Mouse (Mus musculus): ENCODE measurements at regions not wholly inside any gene's neighbourhood (a gene's known extent, or its start where the extent isn't known, plus 50 kb on each side); places are given as distances from the start of the nearest gene placed in this dataset.

- Histone ChIP-seq H3K27me3 (ENCODE audit: insufficient read depth, poor library complexity, severe bottlenecking) (no peaks in the 10 kb centered on the region), H3K9me3 (no peaks in the 10 kb centered on the region), H3K4me1 (replicated peaks) (peaks cover 18% of the 10 kb centered on the region), H3K27ac (no peak overlapping the region), H3K4me3 (no peak overlapping the region), H3K36me3 (no peaks in the 10 kb centered on the region)
- DNase-seq (ENCODE audit: low spot score) = no peak
- 80% methylated on average over 9 of the region's 9 CpGs for WGBS
Observed at GRCm38 (mm10) chr12:17084499-17085208, 73.1 kb upstream of the 2410004P03Rik start.

GRCm38 (mm10) chr12:17071691-17072454, 60.3 kb upstream of the 2410004P03Rik start:
- H3K27me3 ChIP-seq (ENCODE audit: insufficient read depth, poor library complexity, severe bottlenecking) = no peaks in the 10 kb centered on the region
- no peak overlapping the region for H3K27ac ChIP-seq
- H3K9me3 ChIP-seq = no peaks in the 10 kb centered on the region
- no peak overlapping the region for H3K4me3 ChIP-seq
- H3K36me3 ChIP-seq = no peaks in the 10 kb centered on the region
- no peak for DNase-seq (ENCODE audit: low spot score)
- H3K4me1 ChIP-seq (replicated peaks) = peaks cover 4% of the 10 kb centered on the region
- WGBS = 89% methylated on average over 15 of the region's 15 CpGs

- WGBS = 73% methylated on average over 9 of the region's 9 CpGs
- Histone ChIP-seq H3K27me3 (ENCODE audit: insufficient read depth, poor library complexity, severe bottlenecking) (no peaks in the 10 kb centered on the region), H3K4me3 (no peak overlapping the region), H3K9me3 (no peaks in the 10 kb centered on the region), H3K4me1 (replicated peaks) (peaks cover 4% of the 10 kb centered on the region), H3K27ac (no peak overlapping the region), H3K36me3 (no peaks in the 10 kb centered on the region)
- DNase-seq (ENCODE audit: low spot score) = no peak
Observed at GRCm38 (mm10) chr12:17069808-17070207, 58.3 kb upstream of the 2410004P03Rik start.

- DNase-seq (ENCODE audit: low spot score) = no peak
- WGBS = 81% methylated on average over 5 of the region's 5 CpGs
- H3K9me3 ChIP-seq = no peaks in the 10 kb centered on the region
Observed at GRCm38 (mm10) chr12:17069161-17069560, 57.6 kb upstream of the 2410004P03Rik start.

GRCm38 (mm10) chr12:17063920-17064319, 52.4 kb upstream of the 2410004P03Rik start:
- H3K4me3 ChIP-seq = no peak overlapping the region
- no peaks in the 10 kb centered on the region for H3K9me3 ChIP-seq
- peaks cover 6% of the 10 kb centered on the region; the same call in 1 of the 2 replicates for H3K4me1 ChIP-seq (replicated peaks)
- WGBS = 71% methylated on average over 5 of the region's 5 CpGs
- 0 out of 2 replicates have a peak, but pooled peaks cover 3% of the 10 kb centered on the region for H3K27me3 ChIP-seq (ENCODE audit: insufficient read depth, poor library complexity, severe bottlenecking)
- no peak overlapping the region for H3K27ac ChIP-seq
- H3K36me3 ChIP-seq = no peaks in the 10 kb centered on the region
- DNase-seq (ENCODE audit: low spot score) = no peak

More at GRCm38 (mm10) chr12:17069161-17069560, 57.6 kb upstream of the 2410004P03Rik start:
- Histone ChIP-seq H3K36me3 (no peaks in the 10 kb centered on the region), H3K4me1 (replicated peaks) (peaks cover 4% of the 10 kb centered on the region), H3K4me3 (no peak overlapping the region), H3K27ac (no peak overlapping the region), H3K27me3 (ENCODE audit: insufficient read depth, poor library complexity, severe bottlenecking) (no peaks in the 10 kb centered on the region)
